Mouse (Mus musculus): ENCODE data around the gene Prickle4. TPM values are rescaled to one million over a fixed set of nuclear protein-coding genes. Genes with fewer than 3 reads are reported as not detected.

The Prickle4 gene
- polyA plus RNA-seq, 2 experiments: 0.23 TPM; not detected in 1

DNA sequence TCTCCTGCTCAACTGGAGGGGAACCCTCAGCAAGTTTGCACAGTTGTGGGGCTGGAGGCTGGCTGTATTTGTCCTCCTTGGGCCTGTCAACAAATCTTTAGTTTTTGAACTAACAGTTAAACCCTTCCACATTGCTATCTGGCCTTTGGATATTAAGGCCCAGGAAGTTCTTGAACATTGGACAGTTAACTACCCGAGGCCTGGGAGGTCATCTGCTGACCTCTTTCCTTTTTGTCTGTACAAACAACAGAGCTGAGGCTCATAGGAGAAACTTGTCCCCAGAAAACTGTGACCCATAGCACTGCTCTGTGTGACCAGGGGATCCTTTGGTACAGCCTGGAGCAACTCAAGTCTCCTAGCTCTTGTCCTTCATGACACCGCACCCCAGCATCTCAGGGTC, 4.5 kb upstream of the Prickle4 start:
- Histone ChIP-seq H3K9ac (replicated peaks) (no peak overlapping the region), H3K9me3 (ENCODE audit: control insufficient read depth, low read length) (no peaks in the 10 kb centered on the region), H3K4me1 (replicated peaks; ENCODE audit: control insufficient read depth in 2 of 2, insufficient read depth in 2 of 2, low read length in 1 of 2) (peaks cover 0 to 3% of the 10 kb centered on the region in 2 experiments; a peak in 2 of 4 replicates), H3K36me3 (replicated peaks; ENCODE audit: control insufficient read depth, insufficient read depth, low read depth) (no peaks in the 10 kb centered on the region), H3K4me2 (ENCODE audit: low read depth) (no peak overlapping the region), H3K27ac (no peak overlapping the region), H3K4me3 (ENCODE audit: insufficient read depth in 1 of 2, low read depth in 2 of 2, low read length in 2 of 2) (no peak overlapping the region), H3K27me3 (ENCODE audit: control insufficient read depth, insufficient read depth, low read length) (peaks cover 30% of the 10 kb centered on the region)
- ATAC-seq (ENCODE audit: insufficient read depth): no peak
- DNase-seq (ENCODE audit: low read depth in 3 of 3, low spot score in 3 of 3): no peak
- WGBS (ENCODE audit: insufficient replicate concordance): 55% methylated on average over 2 of the region's 2 CpGs
- no peak for TF ChIP-seq EP300 (IDR thresholded peaks at IDR 0.05; ENCODE audit: low read depth)

DNA sequence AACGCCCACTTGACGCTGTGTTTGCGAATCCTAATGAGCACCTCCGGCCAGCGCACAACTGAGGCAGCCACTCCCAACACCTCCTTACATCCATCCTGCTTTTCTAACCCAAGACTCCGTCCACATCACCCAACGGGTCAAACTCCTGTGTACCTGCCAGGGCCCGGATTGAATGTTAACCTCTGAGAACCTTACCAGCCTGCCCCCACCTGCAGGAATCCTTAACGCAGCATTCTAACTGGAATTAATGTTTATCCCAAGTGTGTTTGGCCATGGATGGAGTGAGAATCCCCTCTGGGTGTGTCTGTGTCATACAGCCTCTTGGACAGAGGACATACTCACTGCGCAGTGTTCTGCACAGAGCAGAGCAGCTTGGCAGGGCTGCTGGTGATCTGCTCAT, 3.6 kb upstream of the Prickle4 start:
- ATAC-seq (ENCODE audit: insufficient read depth) (no peak), DNase-seq (ENCODE audit: low read depth in 3 of 3, low spot score in 3 of 3) (no peak)
- no peak overlapping the region for H3K27ac ChIP-seq
- H3K9ac ChIP-seq (replicated peaks): no peak overlapping the region
- H3K9me3 ChIP-seq (ENCODE audit: control insufficient read depth, low read length): no peaks in the 10 kb centered on the region
- peaks cover 27% of the 10 kb centered on the region for H3K27me3 ChIP-seq (ENCODE audit: control insufficient read depth, insufficient read depth, low read length)
- no peak overlapping the region for H3K4me2 ChIP-seq (ENCODE audit: low read depth)
- peaks cover 0 to 4% of the 10 kb centered on the region in 2 experiments; a peak in 2 of 4 replicates for H3K4me1 ChIP-seq (replicated peaks; ENCODE audit: control insufficient read depth in 2 of 2, insufficient read depth in 2 of 2, low read length in 1 of 2)
- H3K36me3 ChIP-seq (replicated peaks; ENCODE audit: control insufficient read depth, insufficient read depth, low read depth): no peaks in the 10 kb centered on the region
- WGBS (ENCODE audit: insufficient replicate concordance): 71% methylated on average over 10 of the region's 10 CpGs
- TF ChIP-seq EP300 (IDR thresholded peaks at IDR 0.05; ENCODE audit: low read depth) (no peak), CTCF (IDR thresholded peaks at IDR 0.05; ENCODE audit: low read depth) (no peak)
- no peak overlapping the region for H3K4me3 ChIP-seq (ENCODE audit: insufficient read depth in 1 of 2, low read depth in 2 of 2, low read length in 2 of 2)

DNA sequence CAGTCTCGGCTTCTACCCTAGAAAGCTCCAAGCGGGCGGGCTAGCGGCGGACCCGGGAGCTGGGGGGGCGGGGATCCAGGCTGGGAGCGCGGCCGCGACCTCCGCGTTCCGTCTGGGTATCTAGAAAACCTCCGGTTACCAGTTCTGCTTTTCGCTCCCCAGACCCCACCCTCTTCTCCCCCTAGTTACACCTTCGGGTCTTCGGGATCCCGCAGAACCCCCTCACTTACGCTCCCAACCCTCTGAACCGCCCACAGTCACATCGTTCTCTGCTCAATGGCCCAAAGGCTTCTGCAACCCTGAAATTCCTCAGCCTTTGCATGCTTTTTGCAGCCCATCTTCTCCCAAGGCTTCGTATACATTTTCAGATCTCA, 788 bp upstream of the Prickle4 start:
- no peaks in the 10 kb centered on the region for H3K36me3 ChIP-seq (replicated peaks; ENCODE audit: control insufficient read depth, insufficient read depth, low read depth)
- H3K9me3 ChIP-seq (ENCODE audit: control insufficient read depth, low read length): no peaks in the 10 kb centered on the region
- H3K9ac ChIP-seq (replicated peaks): peak overlapping the region; percentile 59
- peak overlapping the region; percentile 54 to 56 for H3K4me3 ChIP-seq (ENCODE audit: insufficient read depth in 1 of 2, low read depth in 2 of 2, low read length in 2 of 2)
- DNase-seq (ENCODE audit: low read depth in 3 of 3, low spot score in 3 of 3): no peak
- under 1% methylated on average over 19 of the region's 23 CpGs for WGBS (ENCODE audit: insufficient replicate concordance)
- TF ChIP-seq CTCF (IDR thresholded peaks at IDR 0.05; ENCODE audit: low read depth) (no peak), EP300 (IDR thresholded peaks at IDR 0.05; ENCODE audit: low read depth) (no peak)
- peaks cover 20% of the 10 kb centered on the region for H3K27me3 ChIP-seq (ENCODE audit: control insufficient read depth, insufficient read depth, low read length)
- no peak overlapping the region for H3K27ac ChIP-seq
- ATAC-seq (ENCODE audit: insufficient read depth): no peak
- peaks cover 0 to 4% of the 10 kb centered on the region in 2 experiments; a peak in 2 of 4 replicates for H3K4me1 ChIP-seq (replicated peaks; ENCODE audit: control insufficient read depth in 2 of 2, insufficient read depth in 2 of 2, low read length in 1 of 2)
- peak overlapping the region; percentile 83 for H3K4me2 ChIP-seq (ENCODE audit: low read depth)

DNA sequence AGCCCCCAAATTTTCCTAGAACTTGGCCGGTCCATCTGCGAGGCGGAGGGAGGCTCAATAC, 264 bp downstream of the Prickle4 start, which contains the start of gene Gm21981:
TSS of gene Gm21981 (minus strand) at position 14 of the 61 bp plus-strand sequence.
- H3K27ac ChIP-seq: no peak within 1 kb of the TSS
- DNase-seq (ENCODE audit: low read depth in 3 of 3, low spot score in 3 of 3) (no peak), ATAC-seq (ENCODE audit: insufficient read depth) (no peak)
- peak within 1 kb of the TSS; percentile 59 for H3K9ac ChIP-seq (replicated peaks)
- H3K4me3 ChIP-seq (ENCODE audit: insufficient read depth in 1 of 2, low read depth in 2 of 2, low read length in 2 of 2): peak within 1 kb of the TSS; percentile 56 to 62
- no peaks in the 10 kb centered on the region for H3K36me3 ChIP-seq (replicated peaks; ENCODE audit: control insufficient read depth, insufficient read depth, low read depth)
- H3K4me1 ChIP-seq (replicated peaks; ENCODE audit: control insufficient read depth in 2 of 2, insufficient read depth in 2 of 2, low read length in 1 of 2): peaks cover 0 to 4% of the 10 kb centered on the region in 2 experiments; a peak in 2 of 4 replicates
- TF ChIP-seq EP300 (IDR thresholded peaks at IDR 0.05; ENCODE audit: low read depth) (no peak), CTCF (IDR thresholded peaks at IDR 0.05; ENCODE audit: low read depth) (no peak)
- 0% methylated on average over 3 of the region's 3 CpGs for WGBS (ENCODE audit: insufficient replicate concordance)
- H3K4me2 ChIP-seq (ENCODE audit: low read depth): peak within 1 kb of the TSS; percentile 83
- peaks cover 20% of the 10 kb centered on the region for H3K27me3 ChIP-seq (ENCODE audit: control insufficient read depth, insufficient read depth, low read length)
- no peaks in the 10 kb centered on the region for H3K9me3 ChIP-seq (ENCODE audit: control insufficient read depth, low read length)

DNA sequence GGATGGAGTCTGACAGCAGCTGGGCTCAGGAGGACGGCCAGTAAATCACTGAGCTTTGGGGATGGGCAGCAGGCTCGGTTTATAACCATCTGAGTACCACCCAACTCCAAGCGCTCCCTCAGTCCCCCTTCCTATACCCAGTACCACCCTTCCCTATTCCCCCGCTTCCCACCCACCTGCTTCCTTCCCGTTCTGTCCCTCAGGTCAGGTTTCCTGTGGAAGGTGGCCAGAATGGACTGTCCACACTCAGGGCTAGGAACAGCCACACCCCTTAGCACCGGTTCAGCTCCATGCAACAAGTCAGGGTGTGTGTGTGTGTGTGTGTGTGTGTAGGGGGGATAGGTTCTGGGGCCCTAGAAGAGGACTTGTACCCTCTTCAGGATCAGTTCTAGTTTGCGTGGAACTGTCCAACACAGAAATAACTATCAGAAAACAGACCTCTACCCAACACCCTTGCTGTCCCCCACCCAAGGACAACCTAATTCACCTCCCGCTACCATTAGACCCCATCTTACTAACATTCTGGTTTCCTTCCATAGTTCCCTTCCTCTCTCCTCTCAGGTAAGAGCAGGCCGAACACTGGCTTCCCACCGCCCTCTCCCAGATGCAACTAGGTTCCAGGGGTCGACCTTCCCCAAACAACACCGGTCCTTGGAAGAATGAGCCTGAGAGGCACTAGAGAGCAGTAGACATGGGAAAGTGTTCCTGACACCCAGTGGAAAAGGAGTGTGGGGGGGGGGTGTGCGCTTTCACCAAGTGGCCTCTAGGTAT, 680 bp downstream of the Prickle4 start:
- Histone ChIP-seq H3K9me3 (ENCODE audit: control insufficient read depth, low read length) (no peaks in the 10 kb centered on the region), H3K27me3 (ENCODE audit: control insufficient read depth, insufficient read depth, low read length) (peaks cover 20% of the 10 kb centered on the region), H3K4me2 (ENCODE audit: low read depth) (peak overlapping the region; percentile 83), H3K9ac (replicated peaks) (no peak overlapping the region; the same call in 1 of the 2 replicates), H3K27ac (no peak overlapping the region), H3K4me3 (ENCODE audit: insufficient read depth in 1 of 2, low read depth in 2 of 2, low read length in 2 of 2) (peak overlapping the region; percentile 56 to 62), H3K4me1 (replicated peaks; ENCODE audit: control insufficient read depth in 2 of 2, insufficient read depth in 2 of 2, low read length in 1 of 2) (peaks cover 0 to 4% of the 10 kb centered on the region in 2 experiments; a peak in 2 of 4 replicates), H3K36me3 (replicated peaks; ENCODE audit: control insufficient read depth, insufficient read depth, low read depth) (no peaks in the 10 kb centered on the region)
- DNase-seq (ENCODE audit: low read depth in 3 of 3, low spot score in 3 of 3) (no peak), ATAC-seq (ENCODE audit: insufficient read depth) (no peak)
- no peak for TF ChIP-seq CTCF (IDR thresholded peaks at IDR 0.05; ENCODE audit: low read depth)
- 43% methylated on average over 13 of the region's 13 CpGs for WGBS (ENCODE audit: insufficient replicate concordance)
